Mouse (Mus musculus) neural tube, embryonic 10.5 days (tissue): ENCODE data around the gene Bloc1s4.
A peak's percentile ranks its signal among the peaks of the same experiment; 100 is the strongest.

Experiments
- DNase-seq: peaks from one replicate; pipeline ENCODE4 v3.0.0-alpha.2; 2017; ENCODE audit warnings: low spot score; ENCODE audit errors: extremely low spot score

Bloc1s4 gene

DNA sequence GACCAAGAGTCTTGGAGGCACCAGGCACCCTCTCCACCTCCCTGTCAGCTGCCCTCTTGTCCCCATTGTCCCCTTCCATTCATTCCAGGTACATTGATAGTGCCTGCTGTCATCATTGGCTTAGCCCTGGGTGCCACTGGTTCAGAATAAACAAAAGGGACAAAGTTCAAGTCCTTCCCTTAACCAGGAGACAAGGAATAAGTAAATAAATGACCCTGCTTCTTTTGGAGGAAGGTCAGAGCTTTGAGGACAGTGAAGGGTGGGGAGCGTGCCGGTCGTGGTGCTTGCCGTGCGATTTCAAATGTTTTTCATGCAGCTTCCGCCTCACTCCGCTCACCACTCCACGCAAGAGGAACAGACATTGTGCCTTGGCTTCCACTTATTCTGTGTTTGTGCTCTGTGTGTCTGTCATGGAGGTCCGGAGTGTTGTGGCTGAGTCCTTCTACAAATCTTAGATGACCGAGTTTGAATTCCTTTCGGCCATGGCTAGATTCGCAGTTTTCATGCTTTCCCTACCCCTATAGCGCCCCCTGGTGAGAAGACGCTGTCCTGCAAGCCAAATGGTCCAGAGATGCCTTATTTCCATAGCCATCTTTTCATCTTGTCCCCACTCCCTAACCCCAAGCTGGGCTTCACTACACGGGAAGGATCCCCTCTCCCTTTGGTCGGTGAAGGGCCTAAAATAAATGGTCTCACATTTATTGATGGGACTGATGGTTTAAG, 6.2 kb downstream of the Bloc1s4 start:
- DNase-seq, result peak; percentile 90

DNA sequence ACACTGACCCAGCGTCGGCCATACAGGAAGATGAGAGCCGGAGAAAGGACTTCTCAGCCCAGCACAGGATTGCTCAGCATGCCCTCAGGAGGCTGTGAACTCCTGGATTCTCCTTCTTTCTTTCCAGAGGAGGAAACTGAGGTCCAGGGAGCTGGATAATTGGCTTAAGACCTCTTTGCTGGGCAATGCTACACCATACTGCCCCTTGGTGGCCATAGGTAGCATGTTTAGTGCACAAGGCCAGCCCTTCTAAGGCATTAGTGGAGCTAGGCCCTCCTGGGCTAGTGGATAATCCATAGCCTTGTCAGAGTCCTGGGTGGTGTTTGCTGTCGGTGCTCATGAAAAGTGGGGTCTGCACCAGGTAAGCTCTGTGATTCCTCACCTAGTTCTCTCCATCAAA, 8.6 kb downstream of the Bloc1s4 start:
- DNase-seq, result no peak

DNA sequence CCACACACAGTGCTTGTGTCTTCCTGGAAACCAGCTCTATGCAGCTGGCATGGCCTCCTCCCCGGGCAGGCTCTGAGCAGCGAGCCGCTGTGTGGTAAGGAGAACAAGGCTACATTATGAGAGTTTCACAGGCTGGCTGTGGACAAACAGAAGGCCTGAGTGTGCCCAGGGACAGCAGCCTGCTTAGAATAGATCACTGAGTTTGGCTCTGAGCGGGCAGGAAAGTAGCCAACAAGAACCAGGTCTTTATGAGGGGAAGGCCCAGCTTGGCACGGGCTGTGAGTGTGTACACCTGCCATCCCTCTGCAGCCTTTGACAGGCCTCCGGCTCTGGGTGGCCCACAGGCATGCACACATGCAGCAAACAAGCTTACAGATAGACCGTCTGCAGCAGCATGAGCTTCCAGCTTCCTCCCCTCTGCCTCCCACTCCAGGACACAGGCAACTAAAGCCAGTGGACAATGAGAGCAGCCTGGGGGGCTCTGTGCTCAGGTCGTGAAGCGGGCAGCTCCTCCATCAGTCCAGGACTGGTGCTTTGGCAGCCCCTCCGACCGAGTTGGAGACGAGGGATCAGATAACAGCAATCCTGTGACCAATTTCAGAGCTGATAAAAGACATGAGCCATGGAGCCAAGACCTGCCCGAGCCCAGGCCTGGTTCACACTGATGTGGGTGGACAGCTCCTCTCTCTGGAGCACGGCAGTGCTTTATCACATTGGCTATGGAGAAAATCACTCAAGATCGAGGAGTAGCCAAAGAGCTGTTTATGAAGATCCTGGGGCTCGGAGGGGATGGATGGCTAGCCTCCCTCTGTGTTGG, 9.4 kb downstream of the Bloc1s4 start:
- DNase-seq, result no peak

DNA sequence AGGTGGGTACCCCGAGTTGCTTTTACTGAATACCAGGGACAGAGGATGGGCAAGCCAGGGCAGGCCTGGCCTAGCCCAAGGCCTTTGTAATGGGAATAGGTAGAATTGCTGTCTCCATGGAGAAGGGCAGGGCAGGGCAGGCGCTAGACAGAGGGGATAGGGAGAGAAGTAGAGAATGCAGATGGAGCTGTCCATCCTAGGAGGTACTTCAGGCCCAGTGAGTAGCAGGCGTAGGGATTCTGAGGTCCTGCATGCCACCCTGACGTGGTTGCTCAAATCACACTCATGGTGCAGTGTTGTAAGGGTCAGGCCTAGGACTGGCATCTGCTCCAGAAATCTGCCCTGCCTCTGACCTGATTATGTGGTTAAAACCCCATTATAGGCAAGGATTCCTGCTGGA, 10.7 kb downstream of the Bloc1s4 start:
- DNase-seq, result no peak

DNA sequence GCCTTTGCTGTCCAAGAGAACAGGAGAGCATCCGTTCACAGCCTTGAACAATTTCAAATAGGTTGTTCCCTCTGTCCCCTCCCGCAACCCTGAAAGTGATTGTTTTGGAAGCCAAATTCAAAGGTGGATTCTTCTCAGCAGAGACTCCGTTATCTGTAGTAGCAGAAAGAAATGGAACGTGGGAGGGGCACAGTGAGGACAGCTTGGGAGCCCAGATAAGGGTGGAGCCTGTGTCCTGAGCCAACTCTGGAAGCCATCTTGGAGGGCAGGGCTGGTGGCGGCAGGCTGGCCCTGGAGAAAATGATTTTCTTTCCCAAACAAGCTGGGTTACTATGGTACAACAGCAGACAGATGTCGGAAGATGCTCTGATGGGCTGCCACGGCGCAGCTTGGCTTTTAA, 12.4 kb downstream of the Bloc1s4 start:
- DNase-seq, result no peak

DNA sequence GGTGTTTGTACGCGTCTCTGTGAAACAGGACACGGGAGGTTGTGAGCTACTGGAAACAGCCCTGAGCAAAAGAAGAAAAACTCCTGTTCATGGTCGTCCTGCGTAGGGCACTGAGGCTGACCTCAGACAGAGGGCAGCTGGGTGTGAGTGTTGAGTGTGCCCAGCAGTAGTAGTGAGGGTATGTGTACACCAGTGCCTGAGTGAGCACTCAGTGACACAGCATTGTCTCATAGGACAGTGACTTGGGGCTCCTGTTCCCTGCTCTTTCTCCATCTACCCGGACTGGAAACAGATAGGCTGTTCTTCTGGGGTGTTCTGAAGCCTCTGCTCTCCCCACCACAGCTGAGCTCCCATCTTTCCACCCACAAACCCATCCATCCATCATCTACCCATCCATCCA, 13.3 kb downstream of the Bloc1s4 start:
- DNase-seq, result no peak

DNA sequence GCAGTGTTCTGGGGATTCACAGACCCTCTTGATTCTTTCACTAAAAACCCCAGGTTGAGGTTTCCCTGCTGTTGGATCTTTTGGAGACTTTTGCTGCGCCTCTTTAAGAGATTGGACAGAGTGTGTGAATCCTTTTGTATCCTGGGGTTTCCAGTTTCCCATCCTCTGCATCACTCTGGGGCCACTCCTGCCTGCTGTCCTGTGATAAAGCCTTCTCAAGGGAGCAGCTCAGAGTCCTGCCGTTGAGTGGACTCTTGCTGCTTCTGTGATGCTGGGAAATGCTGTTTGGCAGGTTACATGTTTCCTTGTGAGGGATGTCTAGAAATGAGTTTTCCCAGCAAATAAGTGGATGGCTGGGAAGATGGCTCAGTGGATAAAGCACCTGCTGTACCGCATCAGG, 15.0 kb downstream of the Bloc1s4 start:
- no peak for DNase-seq

DNA sequence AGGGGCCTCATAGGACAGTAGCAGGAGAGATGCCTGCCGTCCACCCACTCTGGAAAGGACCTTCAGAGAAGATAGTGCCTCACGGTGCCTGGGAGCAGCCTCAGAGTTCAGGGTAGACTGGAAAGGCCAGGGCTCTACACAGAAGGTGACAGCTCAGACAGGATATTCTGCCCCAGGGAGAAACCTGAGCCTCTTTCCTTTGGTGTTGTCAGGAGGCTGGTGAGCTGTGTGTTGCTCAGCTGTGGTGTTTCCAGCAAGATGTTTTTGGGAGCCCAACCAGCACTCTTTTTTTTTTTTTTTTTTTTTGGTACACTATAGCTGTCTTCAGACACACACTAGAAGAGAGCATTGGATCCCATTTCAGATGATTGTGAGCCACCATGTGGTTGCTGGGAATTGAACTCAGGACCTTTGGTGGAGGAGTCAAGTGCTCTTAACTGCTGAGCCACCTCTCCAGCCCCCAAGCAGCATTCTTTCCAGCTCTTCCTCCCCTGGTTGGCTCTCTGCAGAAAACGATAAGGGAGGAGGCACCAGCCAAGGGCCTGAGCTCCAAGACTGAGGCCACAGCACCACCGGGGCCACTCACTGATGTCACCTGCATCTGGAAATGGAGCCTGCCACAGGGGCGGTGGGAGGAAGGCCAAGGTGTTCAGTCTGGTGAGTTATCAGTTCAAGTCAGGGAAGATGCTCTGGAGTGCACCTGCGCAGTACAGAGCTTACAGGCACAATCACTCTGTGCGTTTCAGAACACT, 16.4 kb downstream of the Bloc1s4 start:
- no peak for DNase-seq

DNA sequence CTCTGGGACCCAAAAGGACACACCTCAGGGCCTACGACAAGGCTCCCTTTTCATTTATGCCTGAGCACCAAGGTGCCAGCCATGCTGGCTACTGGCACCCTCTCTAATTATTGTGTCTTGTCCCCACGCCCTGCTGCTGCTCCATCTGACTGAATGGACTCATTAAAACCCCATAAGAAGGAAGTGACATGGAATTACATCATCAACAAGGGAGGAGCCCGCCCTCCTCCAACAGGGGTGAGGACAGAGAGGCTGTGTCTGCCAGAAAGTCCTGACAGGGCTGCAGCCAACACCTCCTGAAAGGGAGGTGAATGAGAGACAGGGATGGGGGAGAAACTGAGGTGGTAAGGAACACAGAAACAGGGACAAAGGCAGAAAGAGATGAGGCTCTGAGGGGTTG, 17.8 kb downstream of the Bloc1s4 start:
- no peak for DNase-seq

DNA sequence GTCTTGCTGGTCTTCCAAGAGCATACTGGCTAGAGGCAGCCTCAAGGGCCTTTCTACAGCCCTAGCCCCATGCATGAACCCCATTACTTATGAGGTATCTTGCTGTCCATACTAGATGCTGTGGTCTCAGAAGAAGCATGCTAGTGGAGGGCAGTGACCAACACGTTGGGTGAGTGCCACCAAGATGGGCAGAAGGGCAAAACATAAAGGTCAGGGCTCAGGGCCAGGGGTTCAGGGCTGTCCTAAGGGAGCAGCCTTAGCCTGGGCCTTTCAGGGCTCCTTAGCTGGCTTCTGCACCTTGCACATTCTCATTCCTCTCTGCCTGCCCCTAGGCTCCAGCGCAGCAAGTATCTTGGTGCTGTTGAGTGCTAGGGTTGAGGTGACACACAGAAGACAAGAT, 18.5 kb downstream of the Bloc1s4 start:
- no peak for DNase-seq

DNA sequence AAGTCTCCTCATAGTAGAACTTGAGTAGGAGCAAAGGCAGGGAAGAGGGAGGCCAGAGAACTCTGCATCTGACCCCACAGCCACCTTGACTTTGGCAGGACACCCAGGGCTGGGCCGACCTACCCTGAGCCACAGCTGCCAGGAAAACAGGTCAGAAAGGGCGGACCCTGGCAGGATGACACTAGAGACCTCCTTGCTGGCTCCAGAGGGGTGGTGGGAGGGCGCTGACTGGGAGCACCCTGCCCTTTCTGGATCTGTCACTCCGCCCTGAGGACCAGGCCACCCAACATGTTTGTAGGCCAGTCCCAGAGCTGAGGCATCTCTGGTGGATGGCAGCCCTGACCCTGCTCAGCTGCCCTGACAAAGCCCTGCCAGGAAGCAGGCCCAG, 19.4 kb downstream of the Bloc1s4 start:
- DNase-seq, result no peak

DNA sequence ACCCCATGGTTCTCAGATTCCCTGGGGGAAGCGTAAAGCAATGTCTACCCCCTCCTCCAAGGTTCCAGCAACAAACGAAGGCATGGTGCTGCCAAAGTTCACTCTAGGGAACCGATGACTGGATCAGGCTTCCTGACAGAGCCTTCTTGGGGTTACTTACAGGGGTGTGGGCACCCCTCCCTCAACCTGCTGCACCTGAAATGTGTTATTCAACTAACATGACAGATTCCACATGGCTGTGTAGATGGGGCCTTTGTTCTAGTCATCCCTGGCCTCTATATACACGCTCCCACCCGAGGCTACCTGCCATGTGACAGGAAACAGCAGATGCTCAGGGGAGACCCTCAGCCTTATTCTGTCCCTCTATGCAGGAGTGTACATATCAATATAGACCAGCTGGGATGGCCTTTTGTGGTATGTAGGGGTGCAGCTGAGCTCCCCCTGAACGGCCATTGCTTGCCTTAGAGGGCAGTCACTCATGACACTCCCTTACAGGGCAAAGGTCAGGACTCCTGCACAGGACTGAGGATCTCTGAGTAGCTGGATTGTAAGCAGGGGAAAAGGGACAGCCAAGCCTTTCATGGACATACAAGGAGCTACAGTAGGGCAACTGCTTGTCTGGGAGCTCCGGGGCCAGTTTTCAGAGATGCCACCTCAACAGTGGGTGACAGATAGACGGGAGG, 19.9 kb downstream of the Bloc1s4 start:
- no peak for DNase-seq

DNA sequence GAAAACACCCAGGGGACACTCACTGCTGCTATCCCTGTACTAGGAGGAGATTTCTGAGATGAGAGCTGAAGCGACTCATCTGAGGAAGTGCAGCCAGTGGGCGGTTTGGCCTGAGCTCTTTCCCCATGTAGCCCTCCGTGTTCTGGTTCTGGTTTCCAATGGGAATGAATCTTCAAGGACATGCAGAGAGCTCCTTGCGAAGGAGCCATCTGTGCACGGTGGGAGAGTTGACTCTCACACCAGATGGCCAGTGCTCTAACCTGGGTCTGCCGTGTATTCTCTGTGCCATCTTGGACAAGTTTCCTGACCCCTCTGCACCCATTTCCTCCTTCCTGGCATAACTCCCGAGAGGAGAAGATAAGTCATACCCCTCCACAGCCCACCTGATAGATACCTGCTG, 20.7 kb downstream of the Bloc1s4 start:
- no peak for DNase-seq

DNA sequence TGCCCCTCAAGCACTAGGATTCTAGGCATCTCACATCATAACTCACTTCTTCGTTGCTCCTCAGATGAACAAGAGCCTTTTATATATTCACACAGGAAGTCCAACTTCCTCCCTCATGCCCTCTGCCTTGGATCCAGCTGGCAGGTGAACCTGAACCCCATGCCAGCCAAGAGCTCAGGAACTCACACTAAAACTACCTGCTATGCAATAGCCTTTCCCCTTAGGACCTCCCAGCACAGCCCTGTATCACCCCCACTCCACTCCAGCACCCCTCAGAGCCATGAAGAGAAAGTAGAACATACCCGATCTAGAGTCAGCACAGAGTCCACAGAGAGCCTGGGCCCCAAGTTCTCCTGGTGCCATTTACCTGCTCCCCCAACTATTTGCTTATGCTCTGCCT, 21.3 kb downstream of the Bloc1s4 start:
- no peak for DNase-seq

DNA sequence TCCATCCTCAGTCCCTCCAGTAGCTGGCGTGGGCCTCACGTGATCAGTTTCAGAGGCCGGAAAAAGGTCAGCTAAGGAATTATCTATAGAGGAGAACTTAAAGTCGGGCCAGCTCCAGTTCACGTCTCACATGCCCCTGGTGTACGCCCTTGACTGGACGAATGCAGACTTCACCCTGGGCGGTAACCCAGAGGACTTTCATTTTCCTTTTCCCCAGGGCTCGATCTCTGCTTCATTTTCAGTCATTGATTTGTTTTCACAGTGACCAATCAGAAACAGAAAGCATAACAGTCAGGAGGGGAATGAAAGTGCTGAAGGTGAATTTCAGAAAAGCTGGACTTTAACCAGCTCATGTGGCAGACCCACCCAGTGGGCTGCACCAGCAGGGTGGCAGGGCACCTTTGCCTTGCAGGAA, 22.1 kb downstream of the Bloc1s4 start:
- no peak for DNase-seq

DNA sequence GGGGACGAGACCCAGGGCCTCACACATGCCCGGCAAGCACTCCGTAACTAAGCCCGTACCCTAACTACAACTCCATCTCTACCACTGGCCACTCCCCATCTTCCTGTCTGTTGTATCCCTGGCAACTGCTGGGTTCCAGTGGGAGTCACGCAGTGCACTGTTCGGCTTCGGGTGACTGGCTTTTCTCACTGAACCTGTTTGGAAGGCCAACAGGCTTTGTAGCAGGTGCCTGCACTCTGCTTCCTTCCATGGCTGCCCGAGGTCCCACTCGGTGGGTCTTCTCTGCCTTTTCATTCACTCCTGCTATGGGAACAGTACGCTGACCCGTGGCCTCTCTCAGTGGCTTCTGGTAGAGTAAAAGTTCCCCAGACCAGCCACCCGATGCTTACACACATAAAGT, 22.6 kb downstream of the Bloc1s4 start:
- DNase-seq, result no peak

DNA sequence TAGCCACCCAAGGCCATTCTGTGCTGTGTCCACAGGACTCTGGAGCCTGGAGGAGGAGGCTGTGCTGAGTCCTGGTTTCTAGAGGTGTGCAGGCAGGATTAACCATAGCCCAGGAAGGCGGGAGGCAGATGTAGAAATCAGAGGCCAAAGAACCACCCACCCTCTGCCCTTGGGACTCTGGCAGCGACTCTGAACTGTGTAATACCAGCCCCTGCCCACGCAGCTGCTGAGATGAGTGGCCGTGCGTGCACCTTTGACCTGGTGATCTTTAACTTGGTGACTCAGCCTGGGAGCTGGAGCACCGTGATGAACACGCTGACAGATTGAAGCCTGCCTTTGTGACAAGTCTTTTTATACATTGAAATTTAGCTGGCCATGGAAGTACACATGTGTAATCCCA, 24.2 kb downstream of the Bloc1s4 start:
- DNase-seq, result no peak

DNA sequence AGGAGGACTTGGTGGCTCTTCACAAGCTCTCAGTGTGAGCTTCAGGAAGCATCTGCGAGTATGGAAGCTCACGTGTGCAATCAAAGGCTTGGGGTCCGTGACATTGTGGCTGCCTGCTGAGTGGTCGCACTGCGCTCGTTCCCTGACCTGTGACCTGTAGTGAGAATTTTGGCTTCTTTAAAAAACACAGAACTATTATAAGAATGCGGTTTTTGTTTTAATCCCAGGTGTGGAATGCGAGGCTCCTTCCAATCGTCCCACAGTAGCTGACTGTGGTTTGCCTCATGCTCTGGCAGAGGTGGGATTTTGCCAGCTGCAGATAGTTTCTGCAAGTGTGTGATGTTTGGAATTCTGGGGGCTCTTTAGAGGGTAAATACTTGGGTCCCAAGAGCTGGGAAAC, 25.1 kb downstream of the Bloc1s4 start:
- DNase-seq, result no peak

DNA sequence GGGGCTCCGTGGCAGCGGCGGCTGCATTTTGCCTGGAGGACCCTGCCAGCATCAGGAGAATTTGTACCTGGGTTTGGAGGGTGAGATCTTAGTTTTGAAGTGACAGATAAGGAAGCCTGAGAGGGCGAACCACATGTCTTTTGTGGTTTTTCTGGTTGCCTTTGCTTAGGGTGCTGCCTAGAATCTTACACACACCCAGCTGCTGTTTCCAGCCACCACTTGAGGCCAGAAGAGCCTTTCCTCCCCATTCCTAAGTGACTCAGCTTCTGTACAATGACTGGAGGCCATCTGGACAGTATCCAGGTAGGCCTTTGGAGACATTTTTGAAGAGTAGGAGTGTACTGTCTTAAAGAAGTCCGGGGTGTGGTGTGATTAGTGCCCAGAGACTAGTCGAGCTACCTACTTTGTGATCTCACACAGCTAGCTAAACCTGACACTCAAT, 26.0 kb downstream of the Bloc1s4 start:
- no peak for DNase-seq

DNA sequence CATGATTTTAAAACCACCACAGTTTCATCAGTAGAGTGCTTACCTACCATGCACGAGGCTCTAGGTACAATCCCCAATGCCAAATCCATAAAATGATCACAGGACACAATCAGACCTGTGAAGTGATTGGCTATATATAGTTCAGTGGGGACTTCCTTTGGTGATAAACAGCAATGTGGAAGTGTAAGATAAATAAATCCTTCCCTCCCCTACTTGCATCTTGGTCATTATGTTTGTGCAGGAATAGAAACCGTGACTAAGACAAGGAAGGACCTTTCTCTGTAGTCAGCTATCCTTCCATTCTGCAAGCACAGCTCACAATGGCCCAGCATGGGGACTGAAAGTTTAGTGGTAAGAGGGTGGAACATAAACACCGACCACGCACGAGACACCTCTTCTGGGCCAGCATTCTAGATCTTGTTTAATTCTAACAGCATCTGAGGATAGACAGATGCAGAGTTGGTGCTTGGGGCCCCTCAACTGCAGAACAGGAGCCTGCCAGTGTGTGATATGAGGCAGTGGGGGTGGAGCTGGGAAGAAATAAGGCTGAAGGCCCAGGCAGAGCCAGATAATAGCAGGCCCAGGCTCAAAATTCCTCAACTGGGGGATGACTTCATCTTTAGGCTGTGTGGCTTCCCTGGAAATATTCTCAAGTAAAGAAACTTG, 27.6 kb downstream of the Bloc1s4 start:
- DNase-seq, result no peak

DNA sequence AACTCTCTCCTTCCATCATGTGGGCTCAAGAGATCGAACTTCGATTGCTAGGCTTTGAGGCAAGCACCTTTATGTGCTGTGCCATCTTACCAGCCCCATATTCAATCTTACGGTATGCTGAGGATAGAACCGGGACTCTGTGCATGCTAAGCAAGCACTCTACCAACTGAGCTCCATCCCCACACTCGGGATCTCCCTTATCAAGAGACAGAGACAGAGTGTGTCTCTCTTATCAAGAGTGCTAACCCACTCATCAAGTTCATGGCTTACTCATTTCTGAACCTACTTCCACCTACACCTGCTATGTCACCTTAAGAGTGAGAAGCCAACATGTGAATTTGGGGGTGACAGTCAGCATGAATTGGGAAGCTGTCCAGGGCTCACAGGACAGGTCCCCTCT, 28.2 kb downstream of the Bloc1s4 start:
- DNase-seq, result no peak
